Mouse (Mus musculus) liver, embryonic 14 days (tissue): ENCODE measurements around the gene Olfr725. TPM values are rescaled to one million over a fixed set of nuclear protein-coding genes. Genes with fewer than 3 reads are reported as not detected.

ENCODE experiments used
- polyA plus RNA-seq: library from polyadenylated mRNA; depleted of rRNA; stranded (reverse); fragments of >200 nt; gene quantifications from 2 replicates; pipeline ENCODE4 v1.2.3, GENCODE M21; 2012; rRNA removed

Gene Olfr725
- polyA plus RNA-seq, result not detected in 2 replicates

DNA sequence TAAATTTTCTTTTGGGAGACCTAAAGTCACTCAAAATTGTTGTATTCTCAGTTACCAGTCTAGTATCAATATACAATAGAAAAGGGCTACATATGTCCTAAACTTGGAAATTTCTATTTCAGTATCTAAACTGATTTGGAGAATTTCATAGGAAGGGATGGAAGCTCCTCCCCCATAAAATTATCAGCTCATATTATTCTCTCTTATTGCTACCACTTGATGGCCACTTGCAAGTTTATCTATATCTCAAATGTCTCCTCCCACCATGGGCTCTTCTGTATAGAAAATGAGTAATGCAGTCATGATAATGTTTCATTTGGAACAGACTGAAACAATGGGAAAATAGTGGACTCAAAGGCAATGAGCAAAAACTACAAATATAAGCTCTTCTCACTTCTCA, at the start of gene Olfr725:
Gene Olfr725 (minus strand): TSS at position 101 of the 400 bp plus-strand sequence.

Other genes with a start within 250 kb of the Olfr725 start
- not detected in 2 replicates for gene Olfr722, start 138.4 kb downstream of the Olfr725 start, polyA plus RNA-seq
- gene Olfr723, start 108.6 kb downstream of the Olfr725 start, polyA plus RNA-seq, result not detected in 2 replicates
- not detected in 2 replicates for gene Olfr724, start 77.1 kb downstream of the Olfr725 start, polyA plus RNA-seq
- gene Olfr726, start 50.6 kb upstream of the Olfr725 start, polyA plus RNA-seq, result not detected in 2 replicates
- gene Olfr727, start 82.8 kb upstream of the Olfr725 start, polyA plus RNA-seq, result not detected in 2 replicates
- gene Olfr728, start 102.3 kb upstream of the Olfr725 start, polyA plus RNA-seq, result not detected in 2 replicates
- not detected in 2 replicates for gene Olfr729, start 112.5 kb upstream of the Olfr725 start, polyA plus RNA-seq
- gene Olfr730, start 147.8 kb upstream of the Olfr725 start, polyA plus RNA-seq, result not detected in 2 replicates
- not detected in 2 replicates for gene Olfr731, start 201.5 kb upstream of the Olfr725 start, polyA plus RNA-seq
- not detected in 2 replicates for gene Olfr732, start 243.8 kb upstream of the Olfr725 start, polyA plus RNA-seq